Mouse (Mus musculus) frontal cortex, adult 2 months (tissue): ENCODE measurements around the gene Cpt1c. TPM values are rescaled to one million over a fixed set of nuclear protein-coding genes. Genes with fewer than 3 reads are reported as not detected.

Source experiments
- DNase-seq, 2 experiments: peaks; one replicate each; pipeline ENCODE4 v3.0.0; 2022; ENCODE audit warnings: low spot score in 1 of 2; ENCODE audit errors: extremely low spot score in 1 of 2
- polyA plus RNA-seq: library from polyadenylated mRNA; depleted of rRNA; stranded (reverse); fragments of >200 nt; gene quantifications from 2 replicates; pipeline ENCODE4 v1.2.3, GENCODE M21; 2012; rRNA removed

Gene Cpt1c
- polyA plus RNA-seq, 1 experiment = 151 TPM

DNA sequence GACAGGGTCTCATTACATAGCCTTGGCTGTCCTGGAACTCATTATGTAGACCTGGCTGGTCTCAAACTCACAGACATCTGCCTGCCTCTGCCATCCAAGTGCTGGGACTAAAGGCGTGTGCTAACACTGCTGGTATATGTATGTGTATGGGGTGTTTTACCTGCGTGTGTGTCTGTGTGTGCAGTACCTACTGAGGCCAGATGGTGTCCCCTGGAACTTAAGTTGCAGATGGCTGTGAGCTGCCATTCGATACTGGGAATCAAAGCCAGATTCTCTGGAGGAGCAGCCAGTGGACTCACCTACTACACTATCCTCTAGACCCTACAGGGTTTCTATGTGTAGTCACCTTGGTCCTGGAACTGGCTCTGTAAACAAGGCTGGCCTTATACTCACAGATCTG, 49.2 kb downstream of the Cpt1c start:
- no peak for DNase-seq

DNA sequence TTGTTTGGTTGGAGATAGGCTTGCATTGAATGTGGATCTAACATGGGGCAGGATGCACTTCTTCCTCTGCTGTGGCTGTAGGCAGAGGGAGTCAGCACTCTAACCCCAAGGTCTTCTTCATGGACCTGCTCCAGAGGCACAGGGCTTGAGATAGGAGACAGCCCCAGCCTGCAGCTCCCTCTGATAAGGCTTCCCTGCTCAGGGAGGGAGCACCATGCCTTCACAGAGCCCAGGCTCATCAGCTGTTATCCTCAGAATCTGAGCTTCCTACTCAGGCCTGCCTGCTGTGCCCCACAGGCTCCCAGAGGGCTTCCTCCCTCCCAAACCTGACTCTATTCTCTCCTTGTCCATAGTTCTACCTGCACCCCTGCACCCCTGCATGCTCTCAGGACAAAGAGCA, 52.1 kb downstream of the Cpt1c start:
- DNase-seq = no peak

DNA sequence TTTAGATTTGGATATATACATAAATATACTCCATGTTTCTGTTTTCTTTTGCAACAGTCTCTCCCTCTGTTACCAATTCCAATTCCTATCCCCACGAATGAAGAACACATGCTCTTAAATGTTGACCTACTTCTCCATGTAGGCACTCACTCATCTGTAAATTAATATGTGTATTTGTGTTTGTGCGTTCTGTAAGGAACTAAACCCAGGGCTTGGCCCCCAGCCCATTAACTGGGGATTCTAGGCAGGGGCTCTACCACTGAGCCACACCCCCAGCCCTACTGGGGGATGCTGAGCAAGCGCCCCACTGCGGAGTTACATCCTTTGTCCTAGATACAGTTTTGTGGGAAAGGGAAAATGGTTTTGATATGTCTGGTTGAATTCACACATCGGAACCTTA, 55.5 kb downstream of the Cpt1c start:
- no peak for DNase-seq

DNA sequence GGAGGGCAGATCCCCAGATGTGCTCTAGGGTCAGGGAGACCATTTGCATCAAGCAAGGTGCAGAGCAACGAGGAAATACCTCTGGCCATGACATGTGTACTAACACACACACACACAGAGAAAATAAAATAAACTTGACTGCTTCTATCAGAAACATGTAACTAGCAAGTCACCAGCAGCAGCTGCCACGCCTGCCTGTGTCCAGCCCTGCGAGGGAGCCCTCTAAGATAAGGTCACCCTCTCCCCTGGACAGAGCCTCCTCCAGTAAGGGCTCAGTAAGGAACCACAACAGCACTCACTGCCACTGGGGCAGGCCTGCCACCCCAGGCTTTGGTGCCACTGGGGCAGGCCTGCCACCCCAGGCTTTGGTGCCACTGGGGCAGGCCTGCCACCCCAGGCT, 56.4 kb downstream of the Cpt1c start:
- DNase-seq = no peak

DNA sequence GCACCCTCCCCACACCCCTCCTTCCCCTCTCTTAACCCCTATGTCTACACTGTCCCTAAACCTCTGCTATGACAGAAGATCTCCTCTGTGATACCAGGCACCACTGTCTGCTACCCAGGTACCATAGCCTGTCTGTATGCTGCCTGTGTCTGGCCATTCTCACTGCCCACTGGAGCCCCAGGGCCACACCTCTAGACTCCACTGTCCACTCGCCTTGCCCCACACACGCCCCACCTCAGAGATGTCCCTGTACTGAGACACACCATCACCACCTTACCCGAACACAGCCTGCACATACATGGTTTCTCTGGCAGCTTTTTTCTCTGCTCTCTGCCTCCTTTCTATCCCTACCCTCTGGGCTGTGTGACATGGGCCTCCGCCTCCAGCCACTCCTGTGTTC, 57.8 kb downstream of the Cpt1c start:
- no peak for DNase-seq

DNA sequence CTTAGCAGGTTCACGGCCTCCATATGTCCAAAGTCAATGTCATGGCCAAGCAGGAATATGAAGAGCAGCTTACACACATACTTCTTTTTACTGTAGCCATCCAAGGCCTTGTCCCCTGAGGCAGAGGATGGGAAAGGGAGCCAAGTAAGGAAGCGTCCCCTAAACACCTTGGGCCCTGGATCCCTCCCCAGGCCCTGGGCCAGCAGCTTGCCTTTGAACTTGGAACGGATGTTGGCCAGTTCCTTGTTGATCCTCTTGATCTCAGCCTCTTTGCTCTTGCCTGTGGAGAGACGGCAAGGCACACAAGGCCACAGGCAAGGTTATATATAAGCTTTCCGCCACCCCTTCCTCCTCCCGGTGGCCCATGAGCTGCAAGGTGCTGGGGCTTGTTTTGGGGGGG, 58.5 kb downstream of the Cpt1c start:
- no peak for DNase-seq

DNA sequence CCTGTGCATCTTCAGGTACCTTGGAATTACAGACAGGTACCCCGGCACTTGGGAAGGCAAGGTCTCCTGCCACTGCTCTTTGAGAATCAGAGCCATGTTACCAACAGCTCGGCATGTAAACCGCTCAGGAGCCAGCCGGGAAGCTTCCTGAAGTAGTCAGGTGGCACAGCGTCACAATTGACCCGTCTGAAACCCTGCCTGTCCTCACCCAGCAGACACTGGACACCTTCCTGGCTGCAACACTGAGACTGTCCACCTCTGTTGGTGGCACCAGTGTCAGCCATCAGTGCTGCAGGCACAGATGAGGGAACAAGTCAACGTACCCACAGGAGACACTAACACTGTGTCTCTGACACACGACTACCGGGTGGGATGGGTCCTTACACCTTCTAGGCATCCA, 59.3 kb downstream of the Cpt1c start:
- no peak for DNase-seq

DNA sequence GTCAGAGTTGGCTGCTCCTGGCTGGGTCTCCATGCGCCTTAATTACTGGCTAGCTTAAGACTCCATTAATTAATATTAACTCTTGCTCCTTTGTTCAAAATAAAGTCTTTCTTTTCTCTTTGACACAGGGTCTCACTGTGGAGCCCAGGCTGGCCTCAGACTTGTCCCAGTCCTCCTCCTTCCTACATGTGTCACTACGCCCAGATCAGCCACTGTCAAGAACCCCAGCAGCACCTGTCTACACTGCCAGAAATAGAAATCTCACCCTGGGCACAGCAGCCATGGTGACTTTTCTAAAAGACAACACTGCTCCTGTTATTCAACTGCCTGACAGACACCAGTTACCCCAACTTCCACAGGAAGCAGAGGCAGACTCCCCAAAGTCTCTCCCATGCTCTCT, 60.3 kb downstream of the Cpt1c start:
- no peak for DNase-seq

Other genes starting within 250 kb of the Cpt1c start
- gene Vrk3, start 226.4 kb downstream of the Cpt1c start, polyA plus RNA-seq = 33.9 and 38.2 TPM in 2 replicates
- 0.55 and 0.62 TPM in 2 replicates for gene Zfp473, start 223.8 kb downstream of the Cpt1c start, polyA plus RNA-seq
- gene Nup62, start 158.8 kb downstream of the Cpt1c start, polyA plus RNA-seq = 29.1 and 29.3 TPM in 2 replicates
- gene Il4i1, start 158.5 kb downstream of the Cpt1c start, polyA plus RNA-seq = 1.3 and 2.2 TPM in 2 replicates
- gene Atf5, start 158.2 kb downstream of the Cpt1c start, polyA plus RNA-seq = 24.2 and 35.6 TPM in 2 replicates
- gene Akt1s1, start 125.9 kb downstream of the Cpt1c start, polyA plus RNA-seq = 87.0 and 108 TPM in 2 replicates
- gene Tbc1d17, start 125.8 kb downstream of the Cpt1c start, polyA plus RNA-seq = 84.3 and 106 TPM in 2 replicates
- gene Pnkp, start 117.7 kb downstream of the Cpt1c start, polyA plus RNA-seq = 42.3 and 44.9 TPM in 2 replicates
- gene Ptov1, start 105.1 kb downstream of the Cpt1c start, polyA plus RNA-seq = 408 and 469 TPM in 2 replicates
- gene Med25, start 82.1 kb downstream of the Cpt1c start, polyA plus RNA-seq = 123 and 130 TPM in 2 replicates
- gene Fuz, start 78.8 kb downstream of the Cpt1c start, polyA plus RNA-seq = 30.4 and 32.4 TPM in 2 replicates
- gene Ap2a1, start 45.4 kb downstream of the Cpt1c start, polyA plus RNA-seq = 216 and 254 TPM in 2 replicates
- gene Tsks, start 31.6 kb downstream of the Cpt1c start, polyA plus RNA-seq = 1.4 TPM in 2 replicates
- gene Prmt1, start 11.7 kb upstream of the Cpt1c start, polyA plus RNA-seq = 217 and 232 TPM in 2 replicates
- gene Irf3, start 22.8 kb upstream of the Cpt1c start, polyA plus RNA-seq = 88.4 and 88.6 TPM in 2 replicates
- 5.4 and 5.9 TPM in 2 replicates for gene Bcl2l12, start 23.9 kb upstream of the Cpt1c start, polyA plus RNA-seq
- 126 and 127 TPM in 2 replicates for gene Scaf1, start 41.5 kb upstream of the Cpt1c start, polyA plus RNA-seq
- gene Rras, start 43.1 kb upstream of the Cpt1c start, polyA plus RNA-seq = 27.6 and 32.5 TPM in 2 replicates
- gene Prr12, start 78.0 kb upstream of the Cpt1c start, polyA plus RNA-seq = 20.5 and 22.4 TPM in 2 replicates
- gene Nosip, start 87.6 kb upstream of the Cpt1c start, polyA plus RNA-seq = 81.7 and 86.5 TPM in 2 replicates
- gene Prrg2, start 87.8 kb upstream of the Cpt1c start, polyA plus RNA-seq = 15.5 and 15.6 TPM in 2 replicates
- 13.4 and 16.9 TPM in 2 replicates for gene Rcn3, start 117.4 kb upstream of the Cpt1c start, polyA plus RNA-seq
- 34.0 and 34.2 TPM in 2 replicates for gene Fcgrt, start 129.0 kb upstream of the Cpt1c start, polyA plus RNA-seq
- gene Rps11, start 149.6 kb upstream of the Cpt1c start, polyA plus RNA-seq = 383 and 419 TPM in 2 replicates
- gene Rpl13a, start 153.9 kb upstream of the Cpt1c start, polyA plus RNA-seq = 1,438 and 1,804 TPM in 2 replicates
- gene Gm45713, start 161.4 kb upstream of the Cpt1c start, polyA plus RNA-seq = 0.06 and 0.12 TPM in 2 replicates
- 25.2 and 29.6 TPM in 2 replicates for gene Flt3l, start 161.6 kb upstream of the Cpt1c start, polyA plus RNA-seq
- 54.2 and 61.5 TPM in 2 replicates for gene Pih1d1, start 179.5 kb upstream of the Cpt1c start, polyA plus RNA-seq
- gene Aldh16a1, start 179.7 kb upstream of the Cpt1c start, polyA plus RNA-seq = 10.1 and 10.8 TPM in 2 replicates
- 858 and 911 TPM in 2 replicates for gene Slc17a7, start 189.1 kb upstream of the Cpt1c start, polyA plus RNA-seq
- 0.96 and 3.7 TPM in 2 replicates for gene Gfy, start 204.7 kb upstream of the Cpt1c start, polyA plus RNA-seq
- gene Pth2, start 206.1 kb upstream of the Cpt1c start, polyA plus RNA-seq = 0.90 and 1.4 TPM in 2 replicates
- gene Ccdc155, start 230.0 kb upstream of the Cpt1c start, polyA plus RNA-seq = 4.1 TPM in 2 replicates
- gene Dkkl1, start 237.3 kb upstream of the Cpt1c start, polyA plus RNA-seq = 29.5 and 29.9 TPM in 2 replicates
- gene Tead2, start 240.9 kb upstream of the Cpt1c start, polyA plus RNA-seq = 6.0 and 9.6 TPM in 2 replicates